Mouse (Mus musculus): ENCODE results near the gene Adra1b.

Gene Adra1b

DNA sequence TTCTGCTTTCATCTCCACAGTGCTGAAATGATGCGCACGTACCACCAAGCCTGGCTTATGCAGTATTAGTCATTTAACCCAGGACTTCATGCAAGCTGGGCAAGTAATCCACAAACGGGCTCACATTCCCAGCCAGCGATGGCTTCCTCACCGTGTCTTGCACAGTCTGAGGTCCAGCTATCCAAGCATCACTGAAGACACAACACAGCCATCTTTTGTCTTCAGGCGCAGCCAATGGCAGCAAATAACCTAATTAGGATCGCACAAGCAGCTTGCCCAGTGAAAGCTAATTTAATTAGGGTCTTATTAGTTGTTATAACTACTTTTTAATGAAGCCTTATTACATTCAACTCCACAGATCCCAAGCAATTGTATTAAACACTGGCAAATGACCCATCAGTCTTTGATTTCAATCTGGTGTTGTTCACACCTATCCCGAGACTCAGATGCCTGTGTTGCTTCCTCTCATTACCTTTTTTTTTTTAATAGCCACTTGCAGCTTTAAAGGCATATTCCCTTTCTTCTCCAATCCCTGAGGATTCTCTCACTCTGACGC is 83.6 kb downstream of the Adra1b start:
- no peak for DNase-seq

DNA sequence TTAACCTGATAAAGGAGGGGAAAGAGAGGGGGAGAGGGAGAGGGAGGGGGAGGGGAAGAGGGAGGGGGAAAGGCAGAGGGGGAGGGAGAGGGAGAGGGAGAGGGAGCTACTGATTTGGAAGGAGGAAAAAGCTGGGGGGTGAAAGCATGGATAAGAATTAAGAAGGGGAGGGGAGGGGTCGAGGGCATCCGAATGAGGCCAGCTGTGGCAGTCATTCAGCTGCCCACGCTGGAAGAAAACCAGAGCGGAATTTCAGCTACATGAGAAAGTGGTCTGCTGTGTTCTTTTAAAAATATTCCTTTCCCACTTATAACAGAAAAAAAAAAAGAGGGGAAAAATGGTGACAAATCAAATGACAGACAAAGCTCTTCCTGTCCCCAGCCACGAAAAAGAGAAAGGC is 88.5 kb downstream of the Adra1b start:
- DNase-seq = no peak

- no peak for DNase-seq
Measured at GRCm38 (mm10) chr11:43807732-43808131, 93.3 kb downstream of the Adra1b start.

GRCm38 (mm10) chr11:43795992-43796391 is 105.0 kb downstream of the Adra1b start:
- no peak for DNase-seq

DNA sequence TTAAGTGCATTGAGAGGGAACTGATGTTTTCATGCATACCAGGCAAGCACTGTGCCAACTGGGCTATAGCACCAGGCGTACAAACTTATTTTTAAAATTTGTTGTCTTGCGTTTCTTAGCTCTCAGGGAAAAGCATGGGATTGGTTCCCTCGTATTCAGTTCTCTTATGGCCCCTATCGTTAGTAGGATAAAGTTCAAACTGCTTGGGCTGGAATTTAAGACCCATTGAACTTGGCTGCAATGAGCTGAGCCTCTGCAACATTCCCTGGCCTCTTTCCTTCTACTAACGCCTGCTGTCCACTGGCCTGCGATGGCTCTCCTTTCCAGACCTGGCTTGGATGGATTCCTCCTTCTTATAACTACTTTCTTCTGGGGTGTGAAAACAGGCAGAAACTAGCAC is 110.6 kb downstream of the Adra1b start:
- DNase-seq = no peak

GRCm38 (mm10) chr11:43783772-43784171 is 117.2 kb downstream of the Adra1b start:
- DNase-seq = peak; percentile 68

GRCm38 (mm10) chr11:43783106-43783505 is 117.9 kb downstream of the Adra1b start:
- DNase-seq = no peak

DNA sequence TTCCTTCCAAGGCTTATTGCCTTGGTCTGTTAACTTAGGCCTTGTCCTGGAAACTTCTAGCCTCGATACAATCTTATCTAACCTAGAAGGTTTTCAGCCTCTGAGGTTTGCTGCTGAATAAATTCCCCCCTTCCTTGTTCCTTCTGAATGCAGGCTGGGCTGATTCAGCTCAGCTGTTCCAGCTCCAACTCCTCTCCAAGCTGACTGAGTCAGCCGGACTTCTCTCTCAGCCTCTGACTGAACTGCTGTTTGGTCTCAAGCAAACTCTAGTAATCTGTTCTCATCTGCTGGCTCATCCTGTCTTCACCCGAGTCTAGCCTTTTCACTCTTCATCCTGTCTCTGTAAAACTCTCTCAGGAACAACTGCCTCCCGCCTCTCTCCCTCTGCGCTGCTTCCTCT is 121.5 kb downstream of the Adra1b start:
- DNase-seq = no peak

GRCm38 (mm10) chr11:43776324-43776694 is 124.7 kb downstream of the Adra1b start:
- DNase-seq = no peak

GRCm38 (mm10) chr11:43775469-43776323 is 125.3 kb downstream of the Adra1b start:
- DNase-seq = peak; percentile 11

DNA sequence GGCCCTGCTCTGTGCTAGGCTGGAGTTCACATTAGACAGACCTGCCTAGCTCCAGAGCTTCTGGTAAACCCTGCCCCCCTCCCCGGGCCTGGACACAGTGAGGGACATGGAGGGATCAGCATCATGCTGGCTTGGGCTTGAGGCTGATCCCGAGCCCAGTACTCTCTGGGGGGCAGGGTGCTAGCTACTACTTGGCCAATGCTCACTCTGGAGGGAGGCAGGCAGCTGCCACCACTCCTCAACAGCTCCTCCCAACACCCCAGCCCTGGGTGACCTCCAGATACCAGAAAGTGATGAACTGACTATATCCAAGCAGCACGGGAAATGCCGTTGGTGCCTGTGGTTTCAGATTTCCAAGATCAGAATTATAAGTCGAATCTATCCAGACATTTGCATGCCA is 127.3 kb downstream of the Adra1b start:
- no peak for DNase-seq

GRCm38 (mm10) chr11:43770110-43770509 is 130.9 kb downstream of the Adra1b start:
- DNase-seq = no peak

DNA sequence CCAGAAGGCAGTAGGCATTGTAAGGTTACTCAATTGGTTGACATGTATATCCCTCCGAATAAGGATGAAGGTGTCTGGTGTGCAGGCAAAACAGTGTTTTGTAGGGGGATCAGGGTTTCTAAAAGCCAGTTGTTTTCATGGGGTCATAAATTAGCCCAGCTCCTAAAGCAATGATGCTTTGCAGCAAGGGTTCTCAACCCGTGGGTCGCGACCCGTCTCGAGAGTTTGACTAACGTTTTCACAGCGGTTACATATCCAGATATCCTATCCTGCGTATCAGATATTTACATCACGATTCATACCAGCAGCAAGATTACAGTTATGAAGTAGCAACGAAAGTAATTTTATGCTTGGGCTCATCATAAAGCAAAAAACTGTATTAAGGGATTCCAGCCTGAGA is 133.3 kb downstream of the Adra1b start:
- DNase-seq = no peak

- peak; percentile 77 for DNase-seq
Measured at GRCm38 (mm10) chr11:43766922-43767648, 133.9 kb downstream of the Adra1b start.

- DNase-seq = no peak
Measured at GRCm38 (mm10) chr11:43758436-43758835, 142.6 kb downstream of the Adra1b start.

DNA sequence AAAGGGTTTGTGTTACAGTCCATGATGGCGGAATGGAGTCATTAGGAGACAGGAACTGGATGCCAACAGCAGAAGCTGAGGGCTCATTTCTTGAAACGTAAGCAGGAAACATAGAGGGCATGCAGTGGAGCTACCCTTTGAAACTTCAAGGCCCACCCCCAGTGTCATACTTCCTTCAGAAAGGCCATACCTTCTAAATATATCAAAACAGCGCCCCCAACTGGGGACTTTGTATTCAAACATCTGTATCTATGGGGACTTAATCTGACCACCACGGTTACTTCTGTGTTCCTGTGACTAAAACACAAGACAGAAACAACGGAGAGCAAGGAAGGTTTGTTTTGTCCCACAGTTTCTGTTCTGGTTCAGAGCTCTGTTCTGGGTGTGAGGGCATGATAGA is 145.6 kb downstream of the Adra1b start:
- no peak for DNase-seq

- DNase-seq = no peak
Measured at GRCm38 (mm10) chr11:43754568-43754967, 146.4 kb downstream of the Adra1b start.

DNA sequence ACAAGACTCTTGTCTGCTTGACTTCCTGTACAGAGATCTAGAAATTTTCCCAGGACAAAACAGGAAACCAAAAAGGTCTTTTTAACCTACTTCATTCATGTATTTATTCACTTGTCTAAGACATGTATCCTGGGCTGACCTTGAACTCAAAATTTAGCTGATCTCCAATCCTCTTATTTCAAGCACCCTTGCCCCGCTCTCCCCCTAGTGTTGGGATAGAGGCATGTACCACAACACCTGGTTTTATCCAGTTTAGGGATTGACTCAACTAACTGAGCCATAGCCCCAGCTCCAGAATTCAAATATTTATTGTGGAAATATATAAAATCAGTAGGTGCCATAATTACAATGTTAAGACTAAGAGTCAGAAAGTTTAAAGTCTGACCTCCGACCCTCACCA is 149.5 kb downstream of the Adra1b start:
- DNase-seq = no peak

GRCm38 (mm10) chr11:43747233-43748226 is 153.5 kb downstream of the Adra1b start, which contains the start of gene Ttc1:
Ttc1 (minus strand) TSS chr11:43748008.
- DNase-seq = peak; percentile 95

DNA sequence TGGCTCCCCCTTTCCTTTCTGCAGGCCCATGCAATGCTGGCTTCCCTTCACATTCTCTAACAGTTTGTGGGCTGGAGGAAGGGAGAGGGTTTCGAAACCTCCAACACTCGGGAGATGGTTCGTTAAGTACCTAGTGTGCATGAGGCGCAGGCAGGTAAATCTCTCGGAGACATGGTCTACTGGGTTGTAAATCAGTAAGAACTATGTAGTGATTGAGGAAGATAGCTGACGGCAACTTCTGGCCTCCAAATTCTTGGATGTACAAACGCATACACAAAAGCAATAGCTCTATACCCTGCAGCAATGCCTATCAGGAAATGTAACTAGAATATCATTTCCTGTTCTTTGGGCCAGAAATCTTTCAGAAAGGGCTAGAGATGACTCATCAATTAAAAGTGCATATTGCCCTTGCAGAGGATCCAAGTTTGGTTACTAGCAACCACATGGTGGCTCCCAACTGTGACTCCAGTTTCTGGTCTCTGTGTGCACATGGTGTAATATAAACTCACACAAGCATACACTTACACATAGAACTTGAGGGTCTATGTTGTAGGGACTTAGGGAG is 172.2 kb downstream of the Adra1b start:
- DNase-seq = no peak

DNA sequence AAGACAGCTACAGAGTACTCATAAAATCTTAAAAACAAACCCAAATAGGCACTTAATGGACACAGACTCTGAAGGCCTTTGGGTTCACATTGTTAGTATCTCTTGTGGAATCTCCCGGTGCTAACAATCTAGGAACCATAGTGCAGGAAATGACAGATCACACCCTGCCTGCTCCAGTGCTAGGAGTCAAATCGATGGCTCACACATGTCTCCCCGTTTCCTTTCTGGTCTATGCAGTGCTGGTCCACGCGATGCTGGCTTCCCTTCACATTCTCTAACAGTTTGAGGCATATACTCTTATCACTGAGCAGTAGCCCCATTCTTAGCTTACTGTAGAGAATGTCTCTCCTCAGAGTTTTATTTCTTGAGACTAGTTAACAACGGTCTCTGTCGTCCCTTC is 173.2 kb downstream of the Adra1b start:
- DNase-seq = peak; percentile 15

All from liver (tissue).